Mouse (Mus musculus) urinary bladder, postnatal 10 days (tissue): ENCODE results near the gene Ehmt2.
"Not testable (repeated sequence)": the region's sequence is repeated elsewhere in the genome, so short reads cannot be mapped to it uniquely, and the experiment has no call there.

Source experiments
- DNase-seq: peaks from one replicate; pipeline ENCODE4 v3.0.0; 2022; ENCODE audit warnings: low spot score

Ehmt2 gene

GRCm38 (mm10) chr17:34893072-34893824, 5.0 kb upstream of the Ehmt2 start:
- no peak for DNase-seq

DNA sequence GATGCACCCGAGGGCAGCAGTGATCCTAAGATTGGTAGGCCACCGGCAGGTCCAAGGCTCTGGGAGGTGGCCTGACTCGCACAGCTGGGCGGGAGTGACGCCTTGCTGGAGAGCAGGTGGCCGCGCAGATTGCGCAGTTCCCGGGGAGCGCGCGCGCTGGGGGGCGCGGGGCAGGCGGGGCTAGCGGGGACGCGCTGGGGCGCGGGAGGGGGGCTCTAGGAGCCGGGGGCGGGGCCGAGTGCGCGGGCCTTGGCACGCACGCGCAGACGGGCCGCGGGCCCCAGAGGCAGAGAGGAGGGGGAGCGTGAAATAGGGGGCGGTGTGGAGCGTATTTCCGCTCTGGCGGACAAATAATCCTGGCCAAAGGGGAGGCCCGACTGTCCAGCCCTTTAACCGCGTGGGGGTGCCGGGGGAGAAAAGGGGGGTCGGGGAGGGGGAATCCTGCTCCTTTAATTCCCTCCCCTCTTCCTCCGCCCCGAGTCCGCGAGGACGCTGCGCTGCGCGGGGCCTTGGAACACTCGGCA, 4.1 kb upstream of the Ehmt2 start:
- peak; percentile 86 for DNase-seq

DNA sequence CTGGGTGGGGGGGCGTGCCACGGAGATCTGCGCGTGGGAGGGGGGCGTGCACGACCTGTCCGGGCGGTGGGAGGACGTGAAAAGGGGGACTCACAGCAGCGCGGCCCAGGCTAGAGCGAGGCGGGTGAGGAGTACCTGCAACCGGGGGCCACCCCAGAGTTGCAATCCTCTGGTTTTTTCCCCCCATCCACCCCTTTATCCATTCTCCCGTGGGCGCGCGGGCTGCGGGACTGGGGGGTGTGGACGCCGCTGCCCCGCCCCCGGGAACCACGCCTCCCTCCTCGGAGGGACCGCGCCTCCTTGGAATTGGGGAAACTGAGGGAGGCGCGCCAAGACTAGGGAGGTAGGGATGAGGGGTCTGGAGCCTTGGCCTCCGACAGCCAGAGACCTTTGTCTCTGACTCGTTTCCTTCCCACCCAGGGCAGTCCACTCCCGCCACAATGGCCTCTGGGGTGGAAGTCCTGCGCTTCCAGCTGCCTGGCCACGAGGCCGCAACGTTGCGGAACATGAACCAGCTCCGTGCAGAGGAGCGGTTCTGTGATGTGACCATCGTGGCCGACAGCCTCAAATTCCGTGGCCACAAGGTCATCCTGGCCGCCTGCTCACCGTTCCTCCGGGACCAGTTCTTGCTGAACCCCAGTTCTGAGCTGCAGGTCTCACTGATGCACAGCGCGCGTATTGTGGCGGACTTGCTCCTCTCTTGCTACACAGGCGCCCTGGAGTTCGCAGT, 3.3 kb upstream of the Ehmt2 start:
- DNase-seq, result no peak

DNA sequence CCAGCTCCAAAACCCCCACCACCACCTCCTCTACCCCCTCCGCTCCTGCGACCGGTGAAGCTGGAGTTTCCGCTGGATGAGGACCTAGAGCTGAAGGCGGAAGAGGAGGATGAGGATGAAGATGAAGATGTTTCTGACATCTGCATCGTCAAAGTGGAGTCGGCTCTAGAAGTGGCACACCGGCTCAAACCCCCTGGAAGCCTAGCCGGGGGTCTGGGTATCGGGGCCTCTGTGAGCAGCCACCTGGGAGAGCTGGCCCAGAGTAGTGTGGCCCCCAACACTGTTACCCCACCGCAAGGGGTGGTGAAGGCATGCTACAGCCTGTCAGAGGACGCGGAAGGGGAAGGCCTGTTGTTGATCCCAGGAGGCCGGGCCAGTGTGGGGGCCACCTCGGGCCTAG, 2.5 kb upstream of the Ehmt2 start:
- no peak for DNase-seq

DNA sequence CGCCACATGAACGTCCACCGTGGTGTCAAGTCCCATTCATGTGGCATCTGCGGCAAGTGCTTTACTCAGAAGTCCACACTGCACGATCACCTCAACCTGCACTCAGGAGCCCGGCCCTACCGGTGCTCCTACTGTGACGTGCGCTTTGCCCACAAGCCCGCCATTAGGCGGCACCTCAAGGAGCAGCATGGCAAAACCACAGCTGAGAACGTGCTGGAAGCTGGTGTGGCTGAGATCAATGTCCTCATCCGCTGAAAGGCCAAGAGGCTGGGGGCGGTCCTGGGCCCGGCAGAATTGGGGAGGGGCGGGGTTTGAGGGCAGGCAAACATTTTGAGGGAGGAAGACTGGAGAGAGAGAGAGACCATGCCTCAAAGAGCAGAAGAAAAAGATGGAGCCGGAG, 1.9 kb upstream of the Ehmt2 start:
- no peak for DNase-seq

- no peak for DNase-seq
These were observed 703 bp upstream of the Ehmt2 start for GRCm38 (mm10) chr17:34897373-34898159.

- DNase-seq, result no peak
These were observed 410 bp downstream of the Ehmt2 start for GRCm38 (mm10) chr17:34898706-34899052.

- DNase-seq, result no peak
These were observed 1.0 kb downstream of the Ehmt2 start for GRCm38 (mm10) chr17:34899053-34899889.

GRCm38 (mm10) chr17:34899890-34900243, 1.6 kb downstream of the Ehmt2 start:
- no peak for DNase-seq

GRCm38 (mm10) chr17:34900826-34901225, 2.6 kb downstream of the Ehmt2 start:
- DNase-seq, result not testable (repeated sequence)

DNA sequence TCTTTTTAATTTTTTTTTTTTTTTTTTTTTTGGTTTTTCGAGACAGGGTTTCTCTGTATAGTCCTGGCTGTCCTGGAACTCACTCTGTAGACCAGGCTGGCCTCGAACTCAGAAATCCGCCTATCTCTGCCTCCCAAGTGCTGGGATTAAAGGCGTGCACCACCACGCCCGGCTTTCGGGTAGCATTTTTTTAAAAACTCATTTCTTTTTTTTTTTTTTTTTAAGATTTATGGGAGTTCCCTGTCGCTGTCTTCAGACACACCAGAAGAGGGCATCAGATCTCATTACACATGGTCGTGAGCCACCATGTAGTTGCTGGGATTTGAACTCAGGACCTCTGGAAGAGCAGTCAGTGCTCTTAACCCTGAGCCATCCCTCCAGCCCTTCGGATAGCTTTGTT, 3.7 kb downstream of the Ehmt2 start:
- DNase-seq, result not testable (repeated sequence)

DNA sequence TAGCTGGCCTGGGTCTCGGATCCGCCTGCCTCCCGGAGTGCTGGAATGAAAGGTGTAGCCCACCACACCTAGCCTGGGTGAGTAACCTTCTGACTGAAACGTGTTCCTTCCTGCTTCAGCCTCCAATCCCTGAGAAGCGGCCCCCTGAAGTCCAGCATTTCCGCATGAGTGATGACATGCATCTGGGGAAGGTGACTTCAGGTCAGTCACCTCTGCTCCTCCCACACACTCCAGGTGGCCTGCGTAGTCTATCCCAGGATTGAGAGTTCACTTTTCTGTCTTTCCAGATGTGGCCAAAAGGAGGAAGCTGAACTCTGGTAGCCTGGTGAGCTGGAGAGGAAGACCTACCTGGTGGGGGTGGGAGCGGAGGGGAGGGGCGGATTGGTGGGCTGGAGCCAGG, 4.6 kb downstream of the Ehmt2 start:
- DNase-seq, result no peak

DNA sequence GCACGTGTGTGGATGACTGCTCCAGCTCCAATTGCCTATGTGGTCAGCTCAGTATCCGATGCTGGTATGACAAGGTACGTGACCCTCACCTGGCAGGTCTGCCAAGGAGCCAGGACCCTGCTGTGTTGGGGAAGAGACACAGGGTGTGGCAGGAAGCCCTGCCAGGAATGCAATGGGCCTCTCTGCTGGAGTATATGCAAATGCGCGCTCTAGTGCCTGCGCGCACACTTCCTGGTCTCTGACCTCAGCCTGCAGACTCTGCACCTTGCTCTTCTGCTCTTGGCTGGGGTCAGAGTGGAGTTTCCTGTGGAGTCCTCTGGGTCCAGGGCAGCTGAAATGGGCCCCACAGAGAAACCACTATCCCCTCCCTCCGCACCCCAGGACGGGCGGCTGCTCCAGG, 12.7 kb downstream of the Ehmt2 start:
- no peak for DNase-seq

DNA sequence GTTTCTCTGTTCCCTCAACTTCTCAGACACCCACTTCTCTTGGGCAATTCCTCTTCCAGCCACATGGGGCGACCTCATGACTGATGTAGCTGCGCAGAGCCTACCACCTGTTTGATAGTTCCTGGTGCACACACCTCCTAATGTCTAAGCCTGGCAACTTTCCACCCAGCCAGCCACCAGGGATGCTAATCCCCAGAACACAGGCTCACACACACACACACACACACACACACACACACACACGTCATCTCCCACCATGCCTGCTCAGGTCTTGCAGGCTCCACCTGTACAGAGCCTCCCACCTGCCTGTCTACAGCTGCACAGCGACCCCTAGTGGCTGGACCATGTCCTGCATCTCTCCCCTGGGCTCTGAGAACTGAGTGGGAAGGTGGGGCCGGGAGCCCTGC, 13.7 kb downstream of the Ehmt2 start:
- DNase-seq, result no peak

GRCm38 (mm10) chr17:34913930-34914665, 15.8 kb downstream of the Ehmt2 start, which contains the start of gene Slc44a4:
TSS of gene Slc44a4 (plus strand) at chr17:34914466.
- DNase-seq, result no peak

GRCm38 (mm10) chr17:34915410-34915831, 17.2 kb downstream of the Ehmt2 start:
- DNase-seq, result no peak

DNA sequence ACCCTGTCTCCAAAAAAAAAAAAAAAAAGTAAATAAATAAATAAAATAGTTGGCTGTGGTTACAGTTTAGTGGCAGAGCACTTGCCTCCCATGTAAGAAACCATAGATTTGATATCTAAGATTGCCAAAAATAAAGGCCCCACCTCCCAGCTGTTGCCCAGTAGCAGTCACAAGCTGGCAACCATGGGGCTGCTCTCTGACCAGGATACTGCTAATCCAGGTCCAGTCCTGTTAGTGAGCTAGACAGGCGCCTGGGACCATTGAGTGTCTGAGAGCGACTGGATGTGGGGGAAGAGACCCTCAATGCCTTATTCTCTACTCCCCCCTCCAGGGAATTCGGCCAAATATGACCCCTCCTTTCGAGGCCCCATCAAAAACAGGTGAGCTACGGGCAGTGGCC, 18.0 kb downstream of the Ehmt2 start:
- DNase-seq, result no peak

- no peak for DNase-seq
These were observed 18.9 kb downstream of the Ehmt2 start for GRCm38 (mm10) chr17:34917188-34917587.

- no peak for DNase-seq
These were observed 24.7 kb downstream of the Ehmt2 start for GRCm38 (mm10) chr17:34922939-34923338.

GRCm38 (mm10) chr17:34924258-34924657, 26.0 kb downstream of the Ehmt2 start:
- DNase-seq, result no peak
